In the genomic region with DNA sequence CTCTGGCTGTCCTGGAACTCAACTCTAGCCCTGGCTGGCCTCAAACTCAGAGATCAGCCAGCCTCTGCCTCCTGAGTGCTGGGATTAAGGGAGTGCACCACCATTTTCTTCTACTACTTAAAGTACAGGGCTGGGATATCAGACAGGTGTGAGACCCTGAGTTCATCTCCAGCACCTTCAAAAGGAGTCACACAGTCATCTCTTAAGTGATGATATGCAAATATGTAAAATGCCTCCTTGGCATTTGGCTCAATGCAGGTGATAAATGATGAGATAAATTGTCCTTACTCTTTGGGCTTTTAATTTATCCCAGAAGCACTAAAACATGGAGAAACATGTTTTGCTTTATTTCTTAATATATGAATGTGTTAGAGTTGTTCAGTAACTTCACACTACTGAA, we compare ENCODE assay signal across 11 mouse cellular contexts. TPM values are rescaled to one million over a fixed set of nuclear protein-coding genes. Genes with fewer than 3 reads are reported as not detected.
DNase-seq lines count a peak whose midpoint lies in the region; ATAC-seq and TF ChIP-seq lines count a peak whose summit lies in the region.
"Had no signal": no experiment of that assay in that cellular context is flagged by ENCODE, and none has a peak within 500 bp of the region (broad histone marks: within the 10 kb centered on the region; RNA-seq: fewer than 3 reads in every experiment).

No protein-coding gene starts in this region.

- H3K4me3 ChIP-seq in heart, postnatal 0 days (ENCODE audit: low read depth, low read length) = 0 out of 2 replicates have a peak overlapping the region, but pooled peaks have one; percentile 95
- H3K4me3 ChIP-seq in embryonic facial prominence, embryonic 10.5 days = peak overlapping the region; percentile 86
- no peak overlapping the region for H3K4me3 ChIP-seq in intestine, embryonic 14.5 days (ENCODE audit: low read depth, low read length)
- no peak overlapping the region for H3K4me3 ChIP-seq in midbrain, embryonic 16.5 days (ENCODE audit: low read depth, low read length)
- no peak overlapping the region for H3K4me3 ChIP-seq in thymus, adult 2 months (ENCODE audit: control insufficient read depth, insufficient read depth, low read length)

- H3K27me3 ChIP-seq in heart, postnatal 0 days (ENCODE audit: control insufficient read depth, insufficient read depth, low read length) = no peaks in the 10 kb centered on the region
- no peaks in the 10 kb centered on the region for H3K27me3 ChIP-seq in embryonic facial prominence, embryonic 10.5 days (replicated peaks; ENCODE audit: low read depth, poor library complexity, severe bottlenecking)
- H3K27me3 ChIP-seq in intestine, embryonic 14.5 days (replicated peaks; ENCODE audit: control insufficient read depth, insufficient read depth, low read length) = no peaks in the 10 kb centered on the region
- no peaks in the 10 kb centered on the region for H3K27me3 ChIP-seq in midbrain, embryonic 16.5 days (ENCODE audit: control insufficient read depth, insufficient read depth, low read depth, low read length)
- no peaks in the 10 kb centered on the region for H3K27me3 ChIP-seq in thymus, adult 2 months (ENCODE audit: control insufficient read depth, insufficient read depth, low read length)
- H3K27me3 ChIP-seq: Patski had no signal

- H3K9ac ChIP-seq in heart, postnatal 0 days (replicated peaks; ENCODE audit: low read depth, low read length) = no peak overlapping the region
- no peak overlapping the region for H3K9ac ChIP-seq in intestine, embryonic 14.5 days (ENCODE audit: low read length)
- no peak overlapping the region for H3K9ac ChIP-seq in midbrain, embryonic 16.5 days (ENCODE audit: low read depth, low read length)

- H3K9me3 ChIP-seq in heart, postnatal 0 days (replicated peaks; ENCODE audit: control insufficient read depth, low read length) = no peaks in the 10 kb centered on the region
- H3K9me3 ChIP-seq in embryonic facial prominence, embryonic 10.5 days = no peaks in the 10 kb centered on the region
- no peaks in the 10 kb centered on the region for H3K9me3 ChIP-seq in intestine, embryonic 14.5 days (ENCODE audit: control insufficient read depth, low read length)
- no peaks in the 10 kb centered on the region for H3K9me3 ChIP-seq in midbrain, embryonic 16.5 days (replicated peaks; ENCODE audit: control insufficient read depth, low read length, poor library complexity, severe bottlenecking)

- TF ChIP-seq CTCF in heart, postnatal 0 days (IDR thresholded peaks at IDR 0.05; ENCODE audit: low read depth) = no peak
- TF ChIP-seq CTCF in thymus, adult 2 months (IDR thresholded peaks at IDR 0.05; ENCODE audit: borderline replicate concordance, control insufficient read depth, extremely low read depth, insufficient read depth, low read length, poor library complexity) = no peak

- peaks cover 33% of the 10 kb centered on the region for H3K4me1 ChIP-seq in heart, postnatal 0 days (ENCODE audit: control insufficient read depth, insufficient read depth)
- peaks cover 23% of the 10 kb centered on the region for H3K4me1 ChIP-seq in embryonic facial prominence, embryonic 10.5 days
- peaks cover 12% of the 10 kb centered on the region for H3K4me1 ChIP-seq in intestine, embryonic 14.5 days (replicated peaks; ENCODE audit: control insufficient read depth, insufficient read depth, low read length)
- H3K4me1 ChIP-seq in midbrain, embryonic 16.5 days (ENCODE audit: control insufficient read depth, insufficient read depth, low read length) = peaks cover 39% of the 10 kb centered on the region
- 0 out of 2 replicates have a peak, but pooled peaks cover 2% of the 10 kb centered on the region for H3K4me1 ChIP-seq in thymus, adult 2 months (replicated peaks; ENCODE audit: control insufficient read depth, insufficient read depth, low read length)

- no peak for TF ChIP-seq POLR2A in thymus, adult 2 months (IDR thresholded peaks at IDR 0.05; ENCODE audit: control insufficient read depth, extremely low read depth, insufficient read depth, low read length, poor library complexity)

- no peak for TF ChIP-seq EP300 in heart, postnatal 0 days (IDR thresholded peaks at IDR 0.05; ENCODE audit: low read depth)

- H3K27ac ChIP-seq in heart, postnatal 0 days (ENCODE audit: low read depth) = no peak overlapping the region
- no peak overlapping the region for H3K27ac ChIP-seq in embryonic facial prominence, embryonic 10.5 days (replicated peaks)
- no peak overlapping the region for H3K27ac ChIP-seq in intestine, embryonic 14.5 days (ENCODE audit: low read depth)
- H3K27ac ChIP-seq in midbrain, embryonic 16.5 days (ENCODE audit: low read length) = no peak overlapping the region
- H3K27ac ChIP-seq in thymus, adult 2 months (ENCODE audit: control insufficient read depth, insufficient read depth, low read length) = no peak overlapping the region

- H3K4me2 ChIP-seq in heart, postnatal 0 days (ENCODE audit: low read depth, low read length) = peak overlapping the region; percentile 75
- H3K4me2 ChIP-seq in intestine, embryonic 14.5 days (ENCODE audit: low read length) = peak overlapping the region; percentile 59; the same call in 1 of the 2 replicates
- peak overlapping the region; percentile 36 for H3K4me2 ChIP-seq in midbrain, embryonic 16.5 days (ENCODE audit: low read length)

- H3K36me3 ChIP-seq in heart, postnatal 0 days (replicated peaks; ENCODE audit: control insufficient read depth, insufficient read depth, low read length) = no peaks in the 10 kb centered on the region
- peaks cover 16% of the 10 kb centered on the region for H3K36me3 ChIP-seq in embryonic facial prominence, embryonic 10.5 days (replicated peaks)
- H3K36me3 ChIP-seq in intestine, embryonic 14.5 days (ENCODE audit: control insufficient read depth, insufficient read depth, low read length) = no peaks in the 10 kb centered on the region
- no peaks in the 10 kb centered on the region for H3K36me3 ChIP-seq in midbrain, embryonic 16.5 days (ENCODE audit: control insufficient read depth, insufficient read depth, low read length)
- no peaks in the 10 kb centered on the region for H3K36me3 ChIP-seq in thymus, adult 2 months (ENCODE audit: control insufficient read depth, insufficient read depth, low read length)

- DNase-seq in heart, postnatal 0 days (ENCODE audit: low spot score) = peak; percentile 23
- DNase-seq in heart, adult 8-10 months (ENCODE audit: low spot score) = no peak
- DNase-seq in embryonic facial prominence, embryonic 10.5 days (ENCODE audit: low spot score) = peak; percentile 14
- DNase-seq in intestine, embryonic 14.5 days (ENCODE audit: low spot score) = no peak
- no peak for DNase-seq in thymus, adult 2 months
- no peak for DNase-seq in left cerebral cortex, adult 18-20 months (ENCODE audit: low spot score in 2 of 2)
- DNase-seq: lung, postnatal 10 days; retina, postnatal 1 day had no signal

- ATAC-seq in heart, postnatal 0 days (ENCODE audit: insufficient read depth, low read depth) = no peak
- ATAC-seq in intestine, embryonic 14.5 days (replicated peaks; ENCODE audit: low FRiP score, low TSS enrichment, low read depth) = no peak
- ATAC-seq in midbrain, embryonic 16.5 days = no peak
- no peak for ATAC-seq in erythroid progenitor cell, adult 5-6 weeks (replicated peaks; ENCODE audit: low FRiP score, poor library complexity, severe bottlenecking)
- ATAC-seq: Patski had no signal

RNA-seq across cellular contexts. Expression of gene Rad23b, which starts 2.0 kb away (rescaled TPM):
- total RNA-seq in heart, postnatal 0 days (2014; rRNA removed; ENCODE audit: low replicate concordance) = 174 and 179 TPM in 2 replicates
- 44.7 and 48.8 TPM in 2 replicates for polyA plus RNA-seq in heart, postnatal 0 days (2015; fragmentation: Nextera tagmentation; extraction: Ambion mirVana)
- total RNA-seq in heart, adult 8-10 months (2022) = 100 to 1,000 TPM; 114 to 124 (median 121) TPM
- polyA plus RNA-seq in embryonic facial prominence, embryonic 10.5 days (2016; fragmentation: Nextera tagmentation; extraction: Ambion mirVana) = 83.7 and 91.2 TPM in 2 replicates
- polyA plus RNA-seq in intestine, embryonic 14.5 days (2014; fragmentation: Nextera tagmentation; extraction: Ambion mirVana) = 70.6 and 70.8 TPM in 2 replicates
- 84.4 and 86.0 TPM in 2 replicates for polyA plus RNA-seq in midbrain, embryonic 16.5 days (2015; fragmentation: Nextera tagmentation; extraction: Ambion mirVana)
- 274 and 366 TPM in 2 replicates for polyA plus RNA-seq in thymus, adult 2 months (2012; rRNA removed)
- total RNA-seq in erythroid progenitor cell, adult 5-6 weeks (2015; ENCODE audit: low replicate concordance) = 31.4 and 41.1 TPM in 2 replicates
- 25.6 and 37.5 TPM in 2 replicates for total RNA-seq in erythroid progenitor cell, adult 5-6 weeks (2017; ENCODE audit: low replicate concordance)
- 100 to 1,000 TPM; 196 to 198 TPM for total RNA-seq in left cerebral cortex, adult 18-20 months (2021)

Comparison
In these comparisons a context has a peak if more than half of its experiments do, and no peak if none do; other contexts are left out.
1. DNase-seq: peak in heart, postnatal 0 days (single experiment) and embryonic facial prominence, embryonic 10.5 days (single experiment); none in heart, adult 8-10 months (single experiment), intestine, embryonic 14.5 days (single experiment), thymus, adult 2 months (single experiment) and left cerebral cortex, adult 18-20 months (0 of 2).
2. H3K4me3 ChIP-seq: peak in heart, postnatal 0 days (single experiment) and embryonic facial prominence, embryonic 10.5 days (single experiment); none in intestine, embryonic 14.5 days (single experiment), midbrain, embryonic 16.5 days (single experiment) and thymus, adult 2 months (single experiment).
3. Peak in every context shown above with its lines, with median percentiles within 50 percentile points of each other: H3K4me2 ChIP-seq.